Mouse (Mus musculus) ovary, postnatal 36 days (tissue): Measurements from ENCODE around the gene Hist1h1c.
"Not testable (repeated sequence)": the region's sequence is repeated elsewhere in the genome, so short reads cannot be mapped to it uniquely, and the experiment has no call there.

Source experiments
- DNase-seq: peaks from one replicate; pipeline ENCODE4 v3.0.0; 2022; ENCODE audit warnings: low spot score, mixed read lengths

The Hist1h1c gene

DNA sequence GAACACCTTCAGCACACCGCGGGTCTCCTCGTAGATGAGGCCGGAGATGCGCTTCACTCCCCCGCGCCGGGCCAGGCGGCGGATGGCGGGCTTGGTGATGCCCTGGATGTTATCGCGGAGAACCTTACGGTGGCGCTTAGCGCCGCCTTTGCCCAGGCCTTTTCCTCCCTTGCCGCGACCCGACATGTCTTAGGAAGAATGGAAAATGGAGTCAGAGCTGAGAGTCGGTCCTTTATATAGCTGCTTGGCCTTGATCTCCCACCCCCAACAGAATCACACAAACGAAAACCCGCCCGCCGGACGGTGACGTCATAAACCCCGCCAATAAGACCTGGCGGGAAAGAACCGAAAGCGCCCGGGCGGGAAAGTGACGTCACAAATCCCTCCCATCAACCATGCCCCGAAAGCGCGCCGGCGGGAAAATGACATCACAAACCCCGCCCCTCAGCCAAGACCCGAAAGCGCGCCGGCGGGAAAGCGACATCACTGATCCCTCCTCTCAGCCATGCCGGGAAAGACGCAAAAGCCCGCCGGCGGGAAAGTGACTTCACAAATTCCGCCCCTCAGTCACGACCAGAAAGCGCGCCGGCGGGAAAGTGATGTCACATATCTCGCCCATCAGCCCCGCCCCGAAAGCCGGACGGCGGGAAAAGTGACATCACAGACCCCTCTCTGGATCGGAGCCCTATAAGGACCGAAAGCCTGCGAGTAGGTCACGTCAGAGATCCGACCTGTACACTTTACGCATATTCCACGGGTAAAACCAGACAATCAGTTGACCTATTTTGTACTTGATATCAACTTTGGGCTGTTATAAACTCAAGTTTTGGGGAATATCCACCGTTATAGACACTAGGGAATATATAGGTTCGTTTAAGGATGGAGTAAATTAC is 22.6 kb downstream of the Hist1h1c start, which contains the start of gene Hist1h4a:
Hist1h4a (minus strand) TSS at position 259 of the 893 bp plus-strand sequence.
- peak; percentile 98 for DNase-seq

DNA sequence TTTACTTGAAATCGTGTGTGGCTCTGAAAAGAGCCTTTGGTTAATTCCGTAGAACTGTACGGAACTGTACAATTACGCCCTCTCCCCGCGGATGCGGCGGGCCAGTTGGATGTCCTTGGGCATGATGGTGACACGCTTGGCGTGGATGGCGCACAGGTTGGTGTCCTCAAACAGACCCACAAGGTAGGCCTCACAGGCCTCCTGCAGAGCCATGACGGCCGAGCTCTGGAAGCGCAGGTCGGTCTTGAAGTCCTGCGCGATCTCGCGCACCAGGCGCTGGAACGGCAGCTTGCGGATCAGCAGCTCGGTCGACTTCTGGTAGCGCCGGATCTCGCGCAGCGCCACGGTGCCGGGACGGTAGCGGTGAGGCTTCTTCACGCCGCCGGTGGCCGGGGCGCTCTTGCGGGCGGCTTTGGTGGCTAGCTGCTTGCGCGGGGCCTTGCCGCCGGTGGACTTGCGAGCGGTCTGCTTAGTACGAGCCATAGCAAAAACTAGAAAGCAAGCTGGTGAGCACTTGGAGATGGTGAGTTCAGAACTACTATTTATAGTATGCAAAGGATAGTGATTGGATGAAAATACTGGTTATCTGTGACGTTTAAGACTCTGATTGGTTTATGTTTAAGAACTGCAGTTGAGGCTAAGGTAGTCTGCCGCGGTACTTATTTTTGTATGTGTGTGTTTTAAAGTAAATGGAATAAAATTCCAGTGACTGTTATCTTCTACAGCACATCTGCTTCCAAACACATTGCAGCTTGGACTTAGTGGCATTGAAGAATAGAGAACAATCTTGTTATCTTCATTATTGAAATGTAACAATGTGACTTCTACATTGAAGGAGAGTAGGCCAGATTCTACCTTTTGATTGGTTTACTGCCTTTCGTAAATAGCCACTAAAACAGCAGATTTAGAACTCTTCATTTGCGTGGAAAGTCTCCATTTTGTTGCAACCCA is 23.5 kb downstream of the Hist1h1c start, which contains the start of gene Hist1h3a:
Hist1h3a (minus strand) TSS at position 516 of the 951 bp plus-strand sequence.
- peak; percentile 50 for DNase-seq

GRCm38 (mm10) chr13:23763242-23763585 is 24.6 kb downstream of the Hist1h1c start:
- DNase-seq, result no peak

- peak; percentile 80 for DNase-seq
Measured at GRCm38 (mm10) chr13:23763586-23764323, 25.1 kb downstream of the Hist1h1c start, which contains the start of gene Hist1h1a. TSS of gene Hist1h1a (plus strand) at chr13:23763666.

- DNase-seq, result no peak
Measured at GRCm38 (mm10) chr13:23764324-23765171, 25.9 kb downstream of the Hist1h1c start.

DNA sequence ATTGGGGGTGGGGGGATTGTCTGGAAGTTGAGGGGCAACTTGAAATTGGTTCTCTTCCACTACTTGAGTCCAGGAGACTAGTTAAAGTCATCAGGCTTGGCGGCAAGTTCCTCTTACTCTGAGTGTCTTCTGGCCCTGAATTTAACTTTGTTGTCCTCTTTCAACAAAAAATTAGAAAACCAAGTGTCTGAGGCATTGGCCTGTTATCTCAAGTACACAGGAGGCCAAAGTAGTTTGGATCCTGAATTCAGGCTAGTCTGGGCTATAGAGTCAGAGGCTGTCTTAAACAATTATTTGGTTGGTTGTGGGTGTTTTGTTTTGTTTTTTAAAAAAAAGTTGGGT is 26.5 kb downstream of the Hist1h1c start:
- no peak for DNase-seq

- no peak for DNase-seq
Measured at GRCm38 (mm10) chr13:23766772-23767171, 28.2 kb downstream of the Hist1h1c start.

- no peak for DNase-seq
Measured at GRCm38 (mm10) chr13:23768834-23769397, 30.3 kb downstream of the Hist1h1c start.

DNA sequence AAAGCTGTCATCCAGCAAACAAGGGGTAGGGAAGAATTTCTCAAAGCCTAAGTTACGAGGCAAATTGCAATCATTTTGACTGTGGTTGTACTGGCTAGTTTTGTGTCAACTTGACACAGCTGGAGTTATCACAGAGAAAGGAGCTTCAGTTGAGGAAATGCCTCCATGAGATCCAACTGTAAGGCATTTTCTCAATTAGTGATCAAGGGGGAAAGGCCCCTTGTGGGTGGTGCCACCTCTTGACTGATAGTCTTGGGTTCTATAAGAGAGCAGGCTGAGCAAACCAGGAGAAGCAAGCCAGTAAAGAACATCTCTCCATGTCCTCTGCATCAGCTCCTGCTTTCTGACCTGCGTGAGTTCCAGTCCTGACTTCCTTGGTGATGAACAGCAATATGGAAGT is 31.0 kb downstream of the Hist1h1c start, which contains the start of gene Trim38:
Trim38 (plus strand) TSS at position 301 of the 400 bp plus-strand sequence.
- not testable (repeated sequence) for DNase-seq

DNA sequence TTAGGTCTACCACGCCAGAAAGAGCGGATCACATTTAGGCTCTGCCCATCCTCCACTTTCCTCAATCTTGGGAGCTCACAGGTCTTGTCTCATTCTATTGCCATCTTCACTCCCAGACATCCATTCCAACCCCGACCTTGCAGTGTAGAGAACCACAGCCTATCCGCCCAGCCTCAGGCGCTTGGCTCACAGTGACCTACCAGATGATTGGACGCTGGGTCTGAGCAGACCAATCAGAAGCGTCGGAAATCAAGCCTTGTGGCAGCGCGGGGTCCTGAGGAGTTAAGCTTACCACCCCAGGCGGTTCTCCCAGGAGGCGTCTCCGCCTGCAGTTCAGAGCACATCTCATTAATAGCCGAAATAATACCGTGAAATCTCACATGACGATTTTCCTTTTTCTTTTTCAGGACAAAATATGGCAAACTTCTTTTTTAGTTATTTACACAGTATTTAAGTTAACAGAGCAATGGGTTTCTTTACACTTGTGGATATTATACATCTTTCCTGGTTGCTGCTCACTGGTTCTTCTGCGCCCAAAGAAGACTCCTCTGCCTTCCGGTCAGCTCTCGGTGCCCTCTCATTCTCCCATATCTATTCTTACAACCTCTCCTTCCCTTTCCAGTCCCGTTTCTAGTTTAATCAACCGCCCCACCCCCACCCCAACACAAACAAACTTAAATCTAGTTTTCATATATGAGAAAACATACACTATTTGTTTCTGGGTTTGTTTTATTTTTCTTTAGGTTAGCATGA is 34.1 kb downstream of the Hist1h1c start:
- DNase-seq, result peak; percentile 44

GRCm38 (mm10) chr13:23778339-23778738 is 39.7 kb downstream of the Hist1h1c start:
- DNase-seq, result no peak

DNA sequence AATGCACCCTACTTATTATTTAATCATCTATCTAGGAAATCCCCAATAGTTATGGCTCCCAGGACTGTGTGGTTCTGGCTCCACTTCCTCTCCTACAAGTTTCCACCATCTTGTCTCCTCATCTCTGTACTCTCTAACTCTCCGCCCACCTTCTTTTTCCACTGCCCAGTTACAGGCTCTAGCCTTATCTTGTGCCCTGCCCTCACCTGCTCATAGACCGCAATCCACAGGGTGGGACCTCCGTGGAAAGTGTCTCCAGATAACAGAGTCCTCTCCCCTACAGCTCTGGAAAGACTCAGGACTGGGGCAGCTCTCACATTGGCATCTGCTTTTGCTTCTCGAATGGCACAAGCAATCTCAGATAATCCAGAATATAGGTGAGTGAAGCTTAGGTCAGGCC is 40.4 kb downstream of the Hist1h1c start:
- DNase-seq, result no peak
